Mouse (Mus musculus) splenic B cell, adult 2 months (primary cell): Measurements from ENCODE around the gene Nup107.
"Not testable (repeated sequence)": the region's sequence is repeated elsewhere in the genome, so short reads cannot be mapped to it uniquely, and the experiment has no call there.

ENCODE experiments used
- DNase-seq: peaks from one replicate; pipeline ENCODE4 v3.0.0-alpha.2; 2011; ENCODE audit warnings: low read depth, low spot score
- H3K27me3 ChIP-seq: 2 replicates; pipeline ENCODE4 v1.6.1; 2012; ENCODE audit warnings: mild to moderate bottlenecking, low read length, moderate library complexity, mixed read lengths; ENCODE audit not compliant: control insufficient read depth, poor library complexity, insufficient read depth, severe bottlenecking
- H3K36me3 ChIP-seq: 2 replicates; pipeline ENCODE4 v1.6.1; 2012; ENCODE audit warnings: mild to moderate bottlenecking, low read length, moderate library complexity, mixed read lengths; ENCODE audit not compliant: control insufficient read depth, poor library complexity, insufficient read depth, severe bottlenecking

Nup107 gene

GRCm38 (mm10) chr10:117749787-117750343 is 42.6 kb downstream of the Nup107 start:
- Histone ChIP-seq H3K36me3 (0 out of 2 replicates have a peak, but pooled peaks cover 3% of the 10 kb centered on the region), H3K27me3 (no peaks in the 10 kb centered on the region)
- no peak for DNase-seq

GRCm38 (mm10) chr10:117749050-117749686 is 43.3 kb downstream of the Nup107 start:
- DNase-seq, result no peak
- Histone ChIP-seq H3K36me3 (0 out of 2 replicates have a peak, but pooled peaks cover 3% of the 10 kb centered on the region), H3K27me3 (no peaks in the 10 kb centered on the region)

GRCm38 (mm10) chr10:117748276-117749049 is 44.0 kb downstream of the Nup107 start:
- no peaks in the 10 kb centered on the region for H3K27me3 ChIP-seq
- no peak for DNase-seq
- 0 out of 2 replicates have a peak, but pooled peaks cover 3% of the 10 kb centered on the region for H3K36me3 ChIP-seq

- DNase-seq, result peak; percentile 42
- Histone ChIP-seq H3K27me3 (no peaks in the 10 kb centered on the region), H3K36me3 (0 out of 2 replicates have a peak, but pooled peaks cover 3% of the 10 kb centered on the region)
Observed at GRCm38 (mm10) chr10:117747711-117748110, 44.8 kb downstream of the Nup107 start.

- Histone ChIP-seq H3K27me3 (no peaks in the 10 kb centered on the region), H3K36me3 (0 out of 2 replicates have a peak, but pooled peaks cover 3% of the 10 kb centered on the region)
- peak; percentile 95 for DNase-seq
Observed at GRCm38 (mm10) chr10:117746297-117746883, 46.1 kb downstream of the Nup107 start, which contains the start of gene Slc35e3. Gene Slc35e3 (minus strand): TSS chr10:117746365.

GRCm38 (mm10) chr10:117745570-117746296 is 46.8 kb downstream of the Nup107 start:
- H3K36me3 ChIP-seq, H3K27me3 ChIP-seq: not testable (repeated sequence)
- DNase-seq, result peak; percentile 8

- Histone ChIP-seq H3K36me3 (no peaks in the 10 kb centered on the region; the same call in 1 of the 2 replicates), H3K27me3 (no peaks in the 10 kb centered on the region)
- no peak for DNase-seq
Observed at GRCm38 (mm10) chr10:117743917-117744316, 48.6 kb downstream of the Nup107 start.

- Histone ChIP-seq H3K27me3 (no peaks in the 10 kb centered on the region), H3K36me3 (no peaks in the 10 kb centered on the region; the same call in none of the 2 replicates)
- DNase-seq, result no peak
Observed at GRCm38 (mm10) chr10:117743182-117743581, 49.3 kb downstream of the Nup107 start.

GRCm38 (mm10) chr10:117742618-117743017 is 49.9 kb downstream of the Nup107 start:
- H3K36me3 ChIP-seq, result no peaks in the 10 kb centered on the region; the same call in none of the 2 replicates
- no peak for DNase-seq
- no peaks in the 10 kb centered on the region for H3K27me3 ChIP-seq

- no peaks in the 10 kb centered on the region; the same call in none of the 2 replicates for H3K36me3 ChIP-seq
- no peak for DNase-seq
- H3K27me3 ChIP-seq, result no peaks in the 10 kb centered on the region
Observed at GRCm38 (mm10) chr10:117741698-117742475, 50.6 kb downstream of the Nup107 start.

GRCm38 (mm10) chr10:117740921-117741320 is 51.6 kb downstream of the Nup107 start:
- Histone ChIP-seq H3K36me3 (no peaks in the 10 kb centered on the region; the same call in none of the 2 replicates), H3K27me3 (no peaks in the 10 kb centered on the region)
- DNase-seq, result no peak

GRCm38 (mm10) chr10:117740171-117740570 is 52.3 kb downstream of the Nup107 start:
- Histone ChIP-seq H3K36me3 (no peaks in the 10 kb centered on the region; the same call in none of the 2 replicates), H3K27me3 (no peaks in the 10 kb centered on the region)
- DNase-seq, result no peak

GRCm38 (mm10) chr10:117739648-117739948 is 52.9 kb downstream of the Nup107 start:
- no peaks in the 10 kb centered on the region for H3K27me3 ChIP-seq
- H3K36me3 ChIP-seq, result no peaks in the 10 kb centered on the region; the same call in none of the 2 replicates
- DNase-seq, result no peak
